Mouse (Mus musculus): ENCODE data around the gene 4933415A04Rik.
A peak's percentile ranks its signal among the peaks of the same experiment; 100 is the strongest.

Gene 4933415A04Rik

GRCm38 (mm10) chr11:43586324-43587090 is at the start of gene 4933415A04Rik:
TSS of gene 4933415A04Rik (plus strand) at chr11:43587040.
- peak; percentile 83 for DNase-seq

GRCm38 (mm10) chr11:43537074-43537473 is 49.8 kb upstream of the 4933415A04Rik start:
- DNase-seq = peak; percentile 30

GRCm38 (mm10) chr11:43539863-43540262 is 47.0 kb upstream of the 4933415A04Rik start:
- DNase-seq = no peak

GRCm38 (mm10) chr11:43543711-43544466 is 43.0 kb upstream of the 4933415A04Rik start:
- no peak for DNase-seq

GRCm38 (mm10) chr11:43544819-43545218 is 42.0 kb upstream of the 4933415A04Rik start:
- DNase-seq = no peak

- no peak for DNase-seq
These were observed 40.9 kb upstream of the 4933415A04Rik start for GRCm38 (mm10) chr11:43545873-43546475.

GRCm38 (mm10) chr11:43546678-43547077 is 40.2 kb upstream of the 4933415A04Rik start:
- no peak for DNase-seq

- peak; percentile 73 for DNase-seq
These were observed 38.7 kb upstream of the 4933415A04Rik start for GRCm38 (mm10) chr11:43548148-43548547.

GRCm38 (mm10) chr11:43548657-43549435 is 38.0 kb upstream of the 4933415A04Rik start:
- DNase-seq = no peak

GRCm38 (mm10) chr11:43549701-43550100 is 37.1 kb upstream of the 4933415A04Rik start:
- peak; percentile 87 for DNase-seq

- no peak for DNase-seq
These were observed 35.1 kb upstream of the 4933415A04Rik start for GRCm38 (mm10) chr11:43551756-43552155.

- DNase-seq = no peak
These were observed 34.2 kb upstream of the 4933415A04Rik start for GRCm38 (mm10) chr11:43552675-43553074.

- DNase-seq = no peak
These were observed 30.3 kb upstream of the 4933415A04Rik start for GRCm38 (mm10) chr11:43556538-43556937.

- DNase-seq = no peak
These were observed 27.1 kb upstream of the 4933415A04Rik start for GRCm38 (mm10) chr11:43559515-43560292.

- no peak for DNase-seq
These were observed 23.1 kb upstream of the 4933415A04Rik start for GRCm38 (mm10) chr11:43563654-43564244.

- no peak for DNase-seq
These were observed 21.4 kb upstream of the 4933415A04Rik start for GRCm38 (mm10) chr11:43565414-43565813.

GRCm38 (mm10) chr11:43565852-43566251 is 21.0 kb upstream of the 4933415A04Rik start:
- DNase-seq = no peak

- no peak for DNase-seq
These were observed 20.1 kb upstream of the 4933415A04Rik start for GRCm38 (mm10) chr11:43566696-43567095.

- peak; percentile 35 for DNase-seq
These were observed 18.6 kb upstream of the 4933415A04Rik start for GRCm38 (mm10) chr11:43568263-43568662.

- no peak for DNase-seq
These were observed 17.7 kb upstream of the 4933415A04Rik start for GRCm38 (mm10) chr11:43569188-43569587.

GRCm38 (mm10) chr11:43569595-43569994 is 17.2 kb upstream of the 4933415A04Rik start:
- peak; percentile 87 for DNase-seq

- no peak for DNase-seq
These were observed 11.8 kb upstream of the 4933415A04Rik start for GRCm38 (mm10) chr11:43575061-43575375.

Measured in kidney, postnatal 14 days (tissue).